Mouse (Mus musculus): Measurements from ENCODE around the gene Tom1l2.

Gene Tom1l2

DNA sequence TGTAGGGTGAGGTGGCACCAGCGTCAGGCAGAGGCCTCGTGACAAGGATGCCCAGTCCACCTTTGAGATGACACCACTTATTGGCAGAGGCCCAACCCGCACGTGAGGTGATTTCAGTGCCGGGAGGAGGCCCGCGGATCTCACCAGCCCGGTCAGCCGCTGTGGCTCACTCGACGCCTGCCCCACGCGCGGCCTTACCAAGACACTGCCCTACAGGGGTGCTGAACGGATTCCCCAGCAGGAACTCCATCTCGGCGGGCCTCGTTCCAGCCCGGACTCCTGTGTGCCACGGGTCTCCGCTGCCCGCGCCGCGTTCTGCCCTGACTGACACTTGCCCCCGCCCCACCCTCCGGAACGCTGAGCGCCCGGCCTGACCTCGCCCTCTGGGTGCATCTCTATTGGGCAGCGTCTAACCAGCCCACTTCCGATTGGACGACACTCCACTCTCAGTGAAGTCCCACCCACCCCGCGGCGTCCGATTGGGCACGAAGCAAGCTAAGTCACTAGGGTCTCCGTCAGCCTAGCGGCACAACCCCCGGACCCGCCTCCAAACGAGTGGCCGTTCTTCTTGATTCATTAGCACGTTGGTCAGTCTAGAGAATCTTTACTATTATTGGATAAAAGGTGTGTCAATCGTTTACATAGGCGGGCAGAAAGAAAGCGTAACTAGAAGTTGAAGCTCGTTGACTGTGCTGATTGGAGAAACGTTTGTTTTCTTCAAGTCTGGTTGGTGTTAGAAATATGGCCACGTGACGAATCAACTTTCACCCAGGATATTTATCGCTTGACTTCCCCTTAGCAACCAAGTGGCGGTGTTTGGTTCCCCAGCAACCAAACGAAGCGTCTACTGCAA, at the start of gene Tom1l2, which contains the start of gene Drc3:
Tom1l2 (minus strand) TSS at position 347 of the 853 bp plus-strand sequence.
Drc3 (plus strand) TSS at position 771 of the 853 bp plus-strand sequence.
- DNase-seq = peak; percentile 96 to 98

DNA sequence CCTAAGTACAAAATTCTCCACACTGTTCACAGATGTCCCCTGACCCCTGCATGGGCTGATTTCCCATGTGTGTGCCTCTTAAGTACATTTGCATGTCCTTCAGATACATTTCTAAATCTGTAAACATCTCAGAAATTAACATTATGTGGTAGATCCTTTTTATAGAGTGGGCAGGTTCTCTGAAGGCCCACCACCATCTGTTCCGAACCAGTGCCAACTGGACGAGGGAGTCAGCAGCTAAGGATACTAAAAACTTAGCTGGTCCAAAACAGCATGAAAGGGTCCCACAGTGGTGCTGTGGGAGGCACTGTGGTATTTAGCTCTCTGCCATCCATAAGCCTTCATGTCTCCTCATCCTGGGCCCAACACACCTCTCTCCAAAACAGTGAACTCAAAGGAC, 44.5 kb upstream of the Tom1l2 start:
- no peak for DNase-seq

DNA sequence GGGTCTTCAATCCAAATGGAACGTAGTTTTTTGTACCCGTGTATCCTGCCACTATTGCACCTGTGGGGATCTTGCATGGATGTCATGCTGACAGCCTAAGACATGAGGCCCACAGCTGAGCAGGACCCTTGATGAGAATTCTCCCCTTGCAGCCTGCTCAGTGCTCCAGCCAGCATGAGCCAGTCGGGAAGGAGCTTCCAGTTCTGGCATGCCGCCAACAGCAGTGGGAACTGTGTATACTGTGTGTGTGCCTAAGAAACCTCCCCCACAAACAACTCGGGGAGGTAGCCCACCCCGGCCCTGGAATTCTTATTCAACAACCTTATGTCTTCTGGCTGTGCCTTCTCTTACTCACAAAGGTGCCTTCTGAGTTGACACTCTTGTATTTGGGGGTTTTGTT, 43.8 kb upstream of the Tom1l2 start:
- DNase-seq = no peak

DNA sequence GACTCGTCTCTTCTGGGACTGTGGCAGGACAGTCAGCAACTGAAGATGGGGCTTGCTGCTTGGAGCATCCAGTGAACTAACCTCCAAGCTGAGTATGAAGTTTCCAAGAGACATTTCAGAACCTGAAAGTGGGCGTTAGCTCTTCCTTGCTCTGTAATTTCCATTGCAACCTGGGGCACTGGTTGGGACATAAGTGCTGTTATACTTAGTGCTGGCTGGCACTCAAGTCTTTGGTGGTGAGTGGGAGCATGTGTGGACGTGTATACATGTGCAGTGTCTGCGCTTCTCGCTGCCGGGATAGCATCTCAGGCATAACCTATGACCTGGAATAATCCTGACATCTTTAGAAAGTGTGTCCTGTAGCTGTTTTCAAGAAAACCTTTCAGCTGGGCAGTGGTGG, 38.6 kb upstream of the Tom1l2 start:
- DNase-seq = no peak

DNA sequence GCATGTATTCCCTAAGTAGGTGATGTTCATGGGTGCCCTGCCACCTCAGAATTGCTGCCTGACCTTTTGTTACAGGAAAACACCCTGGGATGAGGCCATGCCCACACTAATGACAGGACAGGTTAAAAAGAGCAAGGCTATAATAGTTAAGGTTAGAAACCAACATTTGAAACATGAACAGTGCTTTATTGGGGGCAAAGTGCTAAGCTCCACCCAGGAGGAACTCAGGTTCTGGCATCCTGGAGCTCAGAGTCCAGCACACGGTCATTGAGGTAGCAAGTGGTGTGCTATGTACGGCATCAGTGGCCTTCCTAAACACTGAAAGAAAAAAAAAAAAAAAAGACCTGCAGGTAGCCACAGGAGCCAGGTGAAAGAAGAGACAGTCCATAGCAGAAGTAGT, 35.2 kb upstream of the Tom1l2 start:
- DNase-seq = no peak

DNA sequence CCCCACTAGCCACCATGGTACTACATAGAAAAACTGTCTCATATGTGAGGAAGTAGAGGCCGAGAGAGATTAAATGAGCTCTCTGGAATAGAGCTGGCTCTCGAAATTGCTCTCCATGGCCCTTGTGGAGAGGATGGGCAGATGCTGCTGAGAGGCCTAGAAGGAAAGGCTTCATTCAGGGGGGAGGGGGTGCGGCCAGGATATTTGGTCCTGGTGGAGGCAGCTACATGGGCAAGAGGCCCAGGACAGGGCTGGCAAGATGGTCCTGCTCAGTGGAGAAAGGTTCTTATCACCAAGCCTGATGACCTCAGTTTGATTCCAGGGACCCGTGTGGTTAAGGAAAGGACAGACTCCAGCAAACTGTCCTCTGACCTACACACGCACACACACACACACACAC, 33.2 kb upstream of the Tom1l2 start:
- no peak for DNase-seq

DNA sequence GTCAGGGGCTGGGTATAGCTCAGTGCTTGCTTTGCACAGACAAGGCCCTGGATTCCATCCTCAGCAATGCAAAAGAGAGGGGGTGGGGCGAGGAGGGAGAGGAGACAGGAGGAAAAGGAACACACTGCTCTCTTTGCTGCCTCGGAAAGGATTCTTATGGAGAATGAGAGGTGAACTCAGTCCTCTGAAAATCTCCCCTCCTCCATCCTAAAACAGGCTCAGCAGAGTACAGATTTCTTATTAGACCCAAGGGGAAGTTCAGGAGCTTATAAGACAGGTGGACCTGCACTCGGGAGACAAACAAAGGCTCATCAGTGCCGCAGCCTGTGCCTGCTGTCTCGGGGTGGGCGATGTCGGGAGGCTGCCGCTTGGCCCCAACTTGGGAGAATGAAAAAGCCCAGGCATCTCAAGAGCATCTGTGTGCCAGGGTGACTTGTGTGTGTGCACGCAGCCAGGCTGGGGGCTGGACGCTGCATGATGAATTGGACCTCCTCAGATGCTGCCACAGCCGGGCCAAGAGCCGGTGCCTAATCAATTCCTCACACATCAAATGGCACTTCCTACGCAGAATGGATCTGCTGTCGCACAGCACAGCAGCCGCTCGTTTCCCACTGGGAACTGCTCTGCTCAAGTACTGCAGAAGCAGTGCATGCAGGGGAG, 32.2 kb upstream of the Tom1l2 start:
- no peak for DNase-seq

DNA sequence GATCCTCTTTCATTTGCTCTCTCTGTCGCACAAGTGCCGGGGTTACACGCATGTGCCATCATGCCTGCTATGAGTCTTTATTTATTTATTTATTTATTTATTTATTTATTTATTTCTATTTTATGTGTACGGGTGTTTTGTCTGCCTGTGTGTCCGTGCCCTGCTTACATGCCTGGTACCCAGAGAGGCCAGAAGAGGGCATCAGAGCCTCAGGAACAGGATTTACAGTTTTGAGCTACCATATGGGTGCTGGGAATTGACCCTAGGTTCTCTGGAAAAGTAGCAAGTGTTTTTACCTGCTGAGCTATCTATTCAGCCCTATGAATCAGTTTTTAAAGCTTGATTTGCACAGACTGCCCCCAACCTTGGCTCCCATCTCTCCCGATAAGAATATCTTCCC, 30.8 kb upstream of the Tom1l2 start:
- DNase-seq = no peak

DNA sequence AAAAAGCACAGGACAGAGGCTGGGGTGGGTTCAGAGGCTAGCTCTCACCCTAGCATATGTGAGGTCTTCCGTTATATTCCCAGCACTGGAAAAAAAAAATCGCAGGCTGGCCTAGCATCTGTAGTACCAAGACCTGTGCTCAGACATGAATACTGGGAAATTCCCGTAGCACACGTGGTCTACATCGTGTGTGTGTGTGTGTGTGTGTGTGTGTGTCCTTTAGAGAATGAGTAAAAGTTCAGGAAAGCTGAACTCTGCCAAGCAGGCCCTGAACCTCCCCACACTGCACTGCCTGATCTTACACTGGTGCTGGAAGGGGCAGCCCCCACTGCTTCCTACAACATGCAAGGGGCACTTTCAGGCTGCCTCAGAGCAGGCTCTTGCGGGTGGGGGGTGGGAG, 21.8 kb upstream of the Tom1l2 start:
- DNase-seq = no peak

DNA sequence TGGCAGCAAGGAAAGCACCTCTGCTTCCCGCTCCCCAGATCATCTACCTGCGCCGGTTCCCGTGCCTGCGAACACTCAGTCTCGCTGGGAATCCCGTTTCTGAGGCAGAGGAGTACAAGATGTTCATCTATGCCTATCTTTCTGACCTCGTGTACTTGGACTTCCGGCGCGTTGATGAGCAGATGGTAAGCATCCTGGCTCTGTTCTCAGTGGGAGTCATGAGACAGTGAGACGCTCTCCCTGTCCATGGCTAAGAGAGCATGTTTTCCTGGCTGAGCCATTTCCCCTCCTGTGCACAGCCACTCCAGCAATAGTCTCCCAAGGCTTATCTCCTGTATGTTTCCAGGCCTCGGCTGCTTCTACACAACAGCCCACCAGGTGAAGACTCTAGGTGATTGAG, 17.7 kb upstream of the Tom1l2 start:
- DNase-seq = no peak

DNA sequence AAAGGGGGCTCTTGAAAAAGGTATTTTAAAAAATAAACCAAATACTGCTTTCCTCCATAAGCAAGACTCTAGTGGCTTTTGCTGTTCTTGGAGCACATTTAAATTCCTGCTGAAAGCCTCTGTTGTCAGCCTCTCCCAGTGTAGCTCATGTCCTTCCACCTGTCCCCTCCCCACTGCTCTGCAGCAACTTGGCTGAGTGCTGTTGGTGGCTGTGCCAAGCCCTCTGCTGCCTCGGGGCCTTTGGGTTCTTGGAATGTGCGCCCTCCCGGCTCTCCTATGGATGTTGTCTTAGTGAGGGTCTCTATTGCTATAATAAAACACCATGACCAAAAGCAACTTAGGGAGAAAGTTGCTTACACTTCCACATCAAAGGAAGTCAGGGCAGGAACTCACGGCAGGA, 16.7 kb upstream of the Tom1l2 start:
- DNase-seq = no peak

DNA sequence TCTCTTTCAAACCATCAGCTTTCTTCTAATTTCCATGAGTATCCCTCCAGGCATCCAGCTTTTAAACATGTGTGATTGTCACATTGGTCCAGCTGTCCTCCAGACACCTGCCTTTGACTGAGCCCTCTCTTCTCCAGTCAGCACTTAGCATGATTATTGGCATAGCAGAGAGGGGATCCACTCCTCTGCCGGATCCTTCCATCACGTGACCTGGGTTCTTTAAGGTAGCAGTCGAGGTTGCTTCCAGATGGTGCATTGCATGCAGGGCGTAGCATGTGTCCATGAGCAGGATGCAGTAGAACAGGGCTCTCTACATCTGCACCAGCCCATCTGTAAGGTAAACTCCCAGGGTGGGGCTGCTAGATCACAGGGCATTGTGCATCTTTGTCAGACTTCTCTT, 16.2 kb upstream of the Tom1l2 start:
- DNase-seq = peak in 1 of 2 experiments; percentile 3

DNA sequence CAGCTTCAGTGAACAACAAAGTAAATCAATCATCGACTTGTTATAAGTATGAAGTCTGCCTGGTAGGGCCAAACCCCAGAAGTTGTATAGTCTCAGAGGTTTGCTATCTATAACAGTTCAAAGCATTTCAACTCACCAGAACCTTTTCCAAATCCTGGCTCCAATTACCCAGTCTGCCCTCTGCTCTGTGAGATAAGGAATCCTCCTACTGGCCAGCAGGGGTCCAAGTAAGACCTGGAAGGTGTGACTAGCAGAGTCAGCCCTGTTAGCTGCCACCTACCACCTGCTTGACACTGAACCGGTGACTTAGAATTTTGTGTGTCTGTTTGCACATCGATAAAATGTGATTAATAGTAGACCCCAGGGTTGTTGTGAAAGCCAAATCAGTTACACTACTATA, 14.6 kb upstream of the Tom1l2 start:
- DNase-seq = no peak

DNA sequence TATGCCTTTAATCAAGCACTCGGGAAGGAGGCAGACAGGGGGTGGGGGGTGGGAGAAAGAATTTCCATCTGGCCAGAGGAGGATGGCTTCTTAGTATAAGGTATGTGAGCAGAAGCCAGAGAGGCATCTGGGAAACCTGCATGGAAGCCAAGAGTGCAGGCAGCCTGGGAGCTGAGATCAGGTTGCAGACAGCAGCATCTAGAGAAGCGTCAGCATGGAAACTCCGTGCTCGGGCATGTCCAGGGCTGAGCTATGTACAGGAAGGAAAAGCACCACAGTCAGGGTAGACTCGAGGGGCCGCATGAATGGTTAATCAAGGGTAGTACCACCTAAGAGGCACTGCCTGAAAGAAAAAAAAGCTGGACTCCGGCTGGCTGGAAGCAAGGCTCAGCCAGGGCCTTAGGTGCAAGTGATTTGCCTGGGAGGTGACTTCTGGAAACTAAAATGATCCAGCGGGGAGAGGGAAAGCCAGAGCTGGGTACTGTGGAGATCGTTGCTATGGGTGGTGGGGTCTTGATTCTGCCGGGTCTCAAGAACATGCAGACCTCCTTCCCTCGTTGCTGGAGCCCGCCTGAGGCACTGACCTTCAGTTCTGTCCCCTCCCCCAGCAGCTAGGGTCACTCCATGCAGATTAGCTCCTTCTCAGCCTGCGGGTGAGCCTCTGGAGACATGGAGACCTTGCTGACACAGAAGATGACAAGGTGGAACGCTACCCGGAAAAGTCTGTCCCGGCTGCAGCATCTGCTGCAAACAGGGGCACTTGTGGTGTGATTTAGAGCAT, 13.7 kb upstream of the Tom1l2 start:
- DNase-seq = no peak

DNA sequence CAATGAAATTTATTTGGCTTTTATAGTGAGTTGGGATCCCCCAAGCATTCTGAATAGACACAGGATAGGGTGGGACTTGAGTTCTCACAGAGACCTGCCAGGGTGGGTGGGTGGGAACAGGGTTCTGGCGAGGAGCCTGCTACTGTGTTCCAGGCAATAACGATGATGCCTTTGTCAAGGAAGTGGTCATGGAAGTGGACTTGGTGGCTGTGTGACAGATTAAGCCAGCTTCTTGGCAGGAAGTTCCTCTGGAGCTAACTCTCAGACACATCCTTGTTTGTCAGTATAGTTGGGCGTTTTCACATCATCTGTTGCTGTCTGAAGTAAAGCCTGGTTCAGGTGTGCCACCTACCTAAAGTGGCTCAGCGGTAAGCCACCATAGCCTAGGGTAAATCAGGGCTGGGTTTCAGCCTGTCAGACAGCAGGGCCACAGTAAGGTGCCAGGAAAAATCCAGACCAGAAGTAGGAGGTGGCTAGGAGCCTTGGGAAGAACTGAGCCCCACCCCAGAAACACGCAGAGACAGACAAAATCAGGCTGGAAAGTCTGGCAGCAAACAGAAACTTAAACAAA, 8.0 kb upstream of the Tom1l2 start:
- DNase-seq = no peak

DNA sequence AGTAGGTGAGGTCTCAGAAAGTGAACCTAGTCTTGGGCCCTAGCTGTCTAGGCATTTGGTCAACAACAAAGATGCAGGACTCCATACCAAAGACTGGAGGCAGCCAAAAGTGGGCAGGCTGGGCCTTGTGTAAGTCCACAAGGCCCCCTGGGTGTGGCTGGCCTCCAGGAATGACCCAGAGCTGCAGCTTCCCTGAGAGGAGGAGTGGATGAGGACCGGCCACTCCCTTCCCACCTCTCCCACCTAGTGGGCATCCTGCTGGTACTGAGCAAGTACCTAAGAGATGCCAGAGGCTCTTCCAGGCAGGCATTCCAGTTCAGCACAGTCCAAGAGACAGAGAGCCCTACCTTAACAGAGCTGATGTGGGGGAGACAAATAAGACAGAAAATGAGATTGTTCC, 7.2 kb upstream of the Tom1l2 start:
- DNase-seq = no peak

DNA sequence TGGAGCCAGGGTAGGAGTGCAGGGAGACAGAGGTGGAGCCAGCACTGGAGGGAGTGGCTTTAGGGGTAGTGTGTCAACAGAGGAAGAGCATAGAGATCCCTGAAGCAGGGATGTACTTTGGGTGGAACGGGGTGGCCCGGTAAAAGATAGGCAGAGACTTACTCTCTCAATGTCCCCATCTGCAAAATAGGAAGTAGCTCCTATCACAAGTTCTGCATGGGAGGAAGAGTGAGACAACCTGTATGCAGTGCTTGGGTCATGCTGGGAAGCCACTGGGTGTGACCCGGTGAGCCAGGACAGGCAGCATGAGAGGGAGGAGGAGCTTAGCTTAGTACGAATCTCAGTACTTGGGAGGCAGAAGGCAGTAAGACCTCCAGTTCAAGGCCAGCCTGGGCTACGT, 6.4 kb upstream of the Tom1l2 start:
- DNase-seq = no peak

DNA sequence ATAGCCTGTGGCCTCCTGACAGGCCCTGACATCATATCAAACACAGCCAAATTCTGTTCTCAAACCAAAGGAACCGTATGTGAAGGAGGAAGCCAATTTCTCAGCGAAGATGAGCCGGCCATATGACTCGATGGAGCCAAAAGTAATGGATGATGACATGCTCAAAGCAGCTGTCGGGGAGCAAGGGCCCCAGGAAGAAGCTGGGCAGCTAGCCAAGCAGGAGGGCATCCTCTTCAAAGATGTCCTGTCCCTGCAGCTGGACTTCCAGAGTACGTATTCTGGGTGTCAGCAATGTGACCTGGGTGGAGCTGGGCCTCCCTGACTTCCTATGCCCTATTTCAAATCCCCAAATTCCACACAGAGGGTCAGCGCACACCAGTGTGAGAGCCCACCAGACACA, 5.8 kb upstream of the Tom1l2 start:
- no peak for DNase-seq

DNA sequence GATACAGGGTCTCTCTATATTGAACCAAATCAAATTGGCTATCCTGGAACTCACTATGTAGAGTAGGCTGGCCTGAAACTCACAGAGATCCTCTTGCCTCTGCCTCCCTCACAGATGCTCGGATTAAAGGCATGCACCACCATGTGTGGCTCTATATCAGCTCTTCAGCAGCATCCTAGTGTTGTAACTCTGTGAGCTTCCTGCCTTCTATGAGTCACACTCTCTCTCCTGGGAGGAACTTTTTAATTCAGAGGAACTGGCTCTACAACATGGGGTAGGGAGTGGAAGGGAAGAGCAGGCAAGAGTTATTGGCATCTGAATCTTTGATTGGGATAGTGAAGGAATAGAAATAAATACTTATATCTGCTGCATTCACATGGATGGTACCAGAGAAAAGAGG, 4.4 kb upstream of the Tom1l2 start:
- DNase-seq = no peak

DNA sequence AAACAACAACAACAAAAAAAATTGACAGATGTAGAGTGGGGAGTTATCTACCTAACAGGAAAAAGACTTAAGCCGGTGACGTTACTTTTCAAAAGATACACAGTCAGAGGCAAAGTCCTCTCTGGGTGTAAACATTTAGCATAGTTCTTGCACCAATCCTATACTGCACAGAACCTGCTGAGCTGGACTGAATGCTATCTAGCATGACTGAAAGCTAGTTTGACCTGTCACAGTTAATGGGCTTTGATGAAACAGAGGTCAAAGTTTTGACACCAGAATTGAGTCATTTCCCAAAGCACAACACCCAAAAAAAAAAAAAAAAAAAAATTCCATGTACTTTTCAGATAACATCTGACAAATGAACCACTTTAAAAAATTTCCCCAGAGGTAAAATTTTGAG, 3.2 kb upstream of the Tom1l2 start:
- DNase-seq = no peak

DNA sequence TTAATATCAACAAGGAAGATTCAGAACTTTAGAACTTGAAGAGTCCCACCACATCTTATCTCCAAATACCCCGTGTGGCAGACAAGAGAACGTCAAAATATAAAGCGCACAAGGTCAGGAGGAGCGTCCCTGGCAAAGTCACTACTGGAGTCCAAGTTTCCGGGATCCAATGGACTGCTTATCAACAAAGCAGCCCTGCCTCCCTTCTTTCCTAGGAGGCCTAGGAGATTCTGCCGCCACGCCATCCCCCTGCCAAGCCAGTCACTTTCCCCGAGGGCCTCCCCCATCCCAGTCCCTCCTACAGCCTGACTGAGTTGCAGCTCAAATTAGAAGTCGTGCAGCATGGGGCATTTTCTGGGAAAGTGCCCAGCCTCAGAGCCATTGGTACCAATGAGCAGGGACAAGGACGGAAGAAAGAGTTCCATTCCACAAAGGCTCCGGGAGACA, 757 bp downstream of the Tom1l2 start:
- DNase-seq = no peak

DNA sequence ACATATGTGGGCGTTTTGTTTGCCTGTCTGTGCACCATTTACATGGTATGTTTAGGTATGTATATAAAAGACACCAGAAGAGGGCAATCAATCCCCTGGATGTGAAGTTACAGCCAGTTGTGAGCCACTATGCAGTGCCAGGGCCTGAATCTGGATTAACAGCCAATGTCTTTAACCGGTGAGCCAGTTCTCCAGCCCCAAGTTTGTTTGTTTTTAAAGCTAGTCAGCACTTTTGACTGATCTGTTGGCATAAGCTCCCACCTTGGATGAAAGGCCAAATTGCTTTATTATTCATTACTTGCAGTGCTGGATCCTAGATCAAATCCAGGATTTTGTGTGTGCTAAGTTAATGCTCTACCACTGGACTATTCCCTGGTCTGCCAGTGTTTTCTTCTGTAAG, 1.3 kb downstream of the Tom1l2 start:
- no peak for DNase-seq

DNA sequence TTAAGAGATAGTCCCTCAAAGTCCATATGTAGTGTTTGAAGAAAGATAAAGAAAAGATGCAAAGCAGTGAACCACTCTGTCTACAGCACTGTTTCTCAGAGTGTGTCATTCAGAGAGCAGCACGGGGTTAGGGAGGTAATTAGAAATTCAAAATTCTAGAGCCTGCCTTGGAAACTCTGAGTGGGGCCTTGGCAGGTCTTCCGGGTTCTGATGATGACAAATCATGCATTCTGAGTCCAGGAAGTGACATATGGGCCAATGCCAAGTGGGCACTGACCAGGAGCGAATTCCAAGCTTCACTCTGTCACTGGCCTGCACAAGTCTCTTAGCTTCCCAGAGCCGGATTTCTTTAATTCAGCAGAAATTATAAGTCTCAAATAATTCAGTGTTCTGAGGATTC, 6.2 kb downstream of the Tom1l2 start:
- no peak for DNase-seq
